ENCODE assay signal across 9 mouse cellular contexts in genomic region chr12:51729058-51729457, GRCm38 (mm10). TPM values are rescaled to one million over a fixed set of nuclear protein-coding genes. Genes with fewer than 3 reads are reported as not detected.
A peak's percentile ranks its signal among the peaks of the same experiment; 100 is the strongest.
DNase-seq lines count a peak whose midpoint lies in the region; ATAC-seq and TF ChIP-seq lines count a peak whose summit lies in the region.
"Had no signal": no experiment of that assay in that cellular context is flagged by ENCODE, and none has a peak within 500 bp of the region (broad histone marks: within the 10 kb centered on the region; RNA-seq: fewer than 3 reads in every experiment).

No protein-coding gene starts in this region.

- H3K4me3 ChIP-seq in E14TG2a.4 (replicated peaks; ENCODE audit: low read length): peak overlapping the region; percentile 54
- no peak overlapping the region for H3K4me3 ChIP-seq in stomach, embryonic 15.5 days (replicated peaks)
- H3K4me3 ChIP-seq in forebrain, embryonic 16.5 days (replicated peaks; ENCODE audit: low read length): no peak overlapping the region
- no peak overlapping the region for H3K4me3 ChIP-seq in hindbrain, embryonic 16.5 days (ENCODE audit: low read length)
- H3K4me3 ChIP-seq: midbrain, embryonic 12.5 days had no signal

- TF ChIP-seq CTCF in E14TG2a.4 (conservative IDR thresholded peaks at IDR 0.05; ENCODE audit: low read length): no peak

- no peaks in the 10 kb centered on the region for H3K36me3 ChIP-seq in E14TG2a.4 (ENCODE audit: insufficient read depth, low read length)
- H3K36me3 ChIP-seq in stomach, embryonic 15.5 days: 0 out of 2 replicates have a peak, but pooled peaks cover under 1% of the 10 kb centered on the region
- H3K36me3 ChIP-seq in forebrain, embryonic 16.5 days (ENCODE audit: control insufficient read depth, insufficient read depth): no peaks in the 10 kb centered on the region
- H3K36me3 ChIP-seq in hindbrain, embryonic 16.5 days (ENCODE audit: control insufficient read depth, insufficient read depth, low read length): peaks cover 5% of the 10 kb centered on the region

- no peak for ATAC-seq in stomach, embryonic 15.5 days (ENCODE audit: insufficient read depth, low FRiP score, low read depth)
- no peak for ATAC-seq in forebrain, embryonic 16.5 days
- ATAC-seq in hindbrain, embryonic 16.5 days: no peak

- H3K9ac ChIP-seq in stomach, embryonic 15.5 days: no peak overlapping the region
- no peak overlapping the region for H3K9ac ChIP-seq in forebrain, embryonic 16.5 days (replicated peaks; ENCODE audit: low read depth, low read length)
- no peak overlapping the region for H3K9ac ChIP-seq in hindbrain, embryonic 16.5 days (ENCODE audit: low read depth, low read length)
- H3K9ac ChIP-seq: midbrain, embryonic 12.5 days had no signal

- no peaks in the 10 kb centered on the region for H3K27me3 ChIP-seq in E14TG2a.4 (ENCODE audit: insufficient read depth, low read length)
- H3K27me3 ChIP-seq in stomach, embryonic 15.5 days (replicated peaks): no peaks in the 10 kb centered on the region
- no peaks in the 10 kb centered on the region for H3K27me3 ChIP-seq in forebrain, embryonic 16.5 days (replicated peaks; ENCODE audit: control insufficient read depth, insufficient read depth, low read length)
- H3K27me3 ChIP-seq in hindbrain, embryonic 16.5 days (replicated peaks; ENCODE audit: control insufficient read depth, insufficient read depth, low read length): no peaks in the 10 kb centered on the region
- H3K27me3 ChIP-seq: midbrain, embryonic 12.5 days had no signal

- no peak overlapping the region for H3K4me2 ChIP-seq in stomach, embryonic 15.5 days
- H3K4me2 ChIP-seq in forebrain, embryonic 16.5 days (ENCODE audit: low read length): no peak overlapping the region
- H3K4me2 ChIP-seq in hindbrain, embryonic 16.5 days (ENCODE audit: low read length): no peak overlapping the region
- H3K4me2 ChIP-seq: midbrain, embryonic 12.5 days had no signal

- H3K9me3 ChIP-seq in E14TG2a.4 (ENCODE audit: low read length): no peaks in the 10 kb centered on the region
- no peaks in the 10 kb centered on the region for H3K9me3 ChIP-seq in stomach, embryonic 15.5 days
- H3K9me3 ChIP-seq in forebrain, embryonic 16.5 days (ENCODE audit: control insufficient read depth, low read length): no peaks in the 10 kb centered on the region
- H3K9me3 ChIP-seq in hindbrain, embryonic 16.5 days (ENCODE audit: control insufficient read depth, low read length): no peaks in the 10 kb centered on the region
- H3K9me3 ChIP-seq: midbrain, embryonic 12.5 days had no signal

- peaks cover 14% of the 10 kb centered on the region for H3K4me1 ChIP-seq in E14TG2a.4 (replicated peaks; ENCODE audit: low read depth, low read length)
- no peaks in the 10 kb centered on the region for H3K4me1 ChIP-seq in stomach, embryonic 15.5 days
- no peaks in the 10 kb centered on the region for H3K4me1 ChIP-seq in forebrain, embryonic 16.5 days (replicated peaks; ENCODE audit: control insufficient read depth, insufficient read depth, low read length)
- no peaks in the 10 kb centered on the region for H3K4me1 ChIP-seq in hindbrain, embryonic 16.5 days (ENCODE audit: control insufficient read depth, insufficient read depth, low read depth, low read length)
- H3K4me1 ChIP-seq: midbrain, embryonic 12.5 days had no signal

- peak; percentile 57 for DNase-seq in adrenal gland, adult 2 months
- no peak for DNase-seq in adrenal gland, adult 8-10 months
- peak; percentile 82 for DNase-seq in heart, adult 8-10 months (ENCODE audit: low spot score)
- peak; percentile 73 for DNase-seq in kidney, postnatal 10 days

- H3K27ac ChIP-seq in stomach, embryonic 15.5 days: 0 out of 2 replicates have a peak overlapping the region, but pooled peaks have one; percentile 8
- H3K27ac ChIP-seq in forebrain, embryonic 16.5 days (ENCODE audit: low read length): no peak overlapping the region
- H3K27ac ChIP-seq in hindbrain, embryonic 16.5 days (ENCODE audit: low read depth, low read length): no peak overlapping the region
- H3K27ac ChIP-seq: midbrain, embryonic 12.5 days had no signal

- WGBS in stomach, embryonic 15.5 days: 54% methylated on average over 11 of the region's 11 CpGs
- 81% methylated on average over 11 of the region's 11 CpGs for WGBS in forebrain, embryonic 16.5 days
- whole genome bisulfite sequencing in hindbrain, embryonic 16.5 days: 72% methylated on average over 11 of the region's 11 CpGs

RNA-seq across cellular contexts. Expression of gene Strn3, which starts 37.4 kb away (rescaled TPM):
- 10 to 100 TPM; 79.5 to 80.8 TPM for total RNA-seq in adrenal gland, adult 2 months (2021)
- polyA plus RNA-seq in adrenal gland, adult 2 months (2012; rRNA removed): 30.8 and 34.0 TPM in 2 replicates
- total RNA-seq in adrenal gland, adult 8-10 months (2022): 10 to 100 TPM; 78.4 to 95.1 (median 87.9) TPM
- 100 to 1,000 TPM in 2 of 4 experiments, 10 to 100 TPM in 2; 96.2 to 109 (median 103) TPM for total RNA-seq in heart, adult 8-10 months (2022)
- polyA plus RNA-seq in stomach, embryonic 15.5 days (2015; fragmentation: Nextera tagmentation; extraction: Ambion mirVana): 38.9 and 40.6 TPM in 2 replicates
- 42.8 and 44.8 TPM in 2 replicates for polyA plus RNA-seq in forebrain, embryonic 16.5 days (2015; fragmentation: Nextera tagmentation; extraction: Ambion mirVana)
- 28.7 and 33.9 TPM in 2 replicates for polyA plus RNA-seq in hindbrain, embryonic 16.5 days (2015; fragmentation: Nextera tagmentation; extraction: Ambion mirVana)

RNA-seq across cellular contexts. Expression of gene Ap4s1, which starts 38.2 kb away (rescaled TPM):
- 10 to 100 TPM; 18.5 to 27.9 TPM for total RNA-seq in adrenal gland, adult 2 months (2021)
- polyA plus RNA-seq in adrenal gland, adult 2 months (2012; rRNA removed): 6.6 and 7.1 TPM in 2 replicates
- 10 to 100 TPM; 23.6 to 25.1 (median 24.0) TPM for total RNA-seq in adrenal gland, adult 8-10 months (2022)
- total RNA-seq in heart, adult 8-10 months (2022): 10 to 100 TPM; 53.3 to 65.5 (median 58.8) TPM
- 27.7 and 31.3 TPM in 2 replicates for polyA plus RNA-seq in stomach, embryonic 15.5 days (2015; fragmentation: Nextera tagmentation; extraction: Ambion mirVana)
- polyA plus RNA-seq in forebrain, embryonic 16.5 days (2015; fragmentation: Nextera tagmentation; extraction: Ambion mirVana): 37.7 and 39.4 TPM in 2 replicates
- polyA plus RNA-seq in hindbrain, embryonic 16.5 days (2015; fragmentation: Nextera tagmentation; extraction: Ambion mirVana): 55.7 and 58.4 TPM in 2 replicates
